Mouse (Mus musculus) lung, postnatal 0 days (tissue): ENCODE measurements at regions not wholly inside any gene's neighbourhood (a gene's known extent, or its start where the extent isn't known, plus 50 kb on each side); places are given as distances from the start of the nearest gene placed in this dataset.

Experiments
- ATAC-seq: fragments of 200-750 bp; cut with Nextera tagmentation; 2 replicates; pipeline ENCODE4 v1.8.0; 2017; ENCODE audit warnings: moderate library complexity
- DNase-seq: peaks from one replicate; pipeline ENCODE4 v3.0.0-alpha.2; 2016; ENCODE audit warnings: low spot score
- H3K27ac ChIP-seq: fragments of 300-500 bp; sonication (generic); 2 replicates; pipeline ENCODE4 v1.5.1; 2014; ENCODE audit warnings: antibody characterized with exemption, mild to moderate bottlenecking, low read length, mixed read lengths
- H3K27me3 ChIP-seq: fragments of 300-500 bp; sonication (generic); replicated peaks from 2 replicates; pipeline ENCODE4 v1.6.1; 2014; ENCODE audit warnings: low read length, mixed read lengths; ENCODE audit not compliant: insufficient read depth
- H3K36me3 ChIP-seq: fragments of 300-500 bp; sonication (generic); 2 replicates; pipeline ENCODE4 v1.6.1; 2014; ENCODE audit warnings: low read length, mixed read lengths; ENCODE audit not compliant: insufficient read depth
- H3K4me1 ChIP-seq: fragments of 300-500 bp; sonication (generic); 2 replicates; pipeline ENCODE4 v1.6.1; 2014; ENCODE audit warnings: antibody characterized with exemption, low read depth, low read length, mixed read lengths; ENCODE audit not compliant: insufficient read depth
- H3K4me2 ChIP-seq: fragments of 300-500 bp; sonication (generic); replicated peaks from 2 replicates; pipeline ENCODE4 v1.6.1; 2014; ENCODE audit warnings: low read depth, mild to moderate bottlenecking, low read length, moderate library complexity, mixed read lengths
- H3K4me3 ChIP-seq: fragments of 300-500 bp; sonication (generic); 2 replicates; pipeline ENCODE4 v1.5.1; 2014; ENCODE audit warnings: low read depth, low read length
- H3K9ac ChIP-seq: fragments of 300-500 bp; sonication (generic); replicated peaks from 2 replicates; pipeline ENCODE4 v1.6.1; 2014; ENCODE audit warnings: low read depth, mild to moderate bottlenecking
- H3K9me3 ChIP-seq: fragments of 300-500 bp; sonication (generic); 2 replicates; pipeline ENCODE4 v1.6.1; 2016; ENCODE audit warnings: low read length, mixed read lengths
- CTCF ChIP-seq: IDR thresholded peaks from 2 replicates; pipeline ENCODE4 v1.5.1; 2016; ENCODE audit warnings: antibody characterized with exemption, mild to moderate bottlenecking
- EP300 ChIP-seq: IDR thresholded peaks from 2 replicates; pipeline ENCODE4 v1.6.1; 2016; ENCODE audit warnings: antibody characterized with exemption, mild to moderate bottlenecking, control low read depth
- WGBS: fragments of 180-500 bp; shearing (Covaris S2); extraction: QIAGEN DNeasy Blood & Tissue Kit; methylation state at CpG from one replicate; pipeline ENCODE4 v1.1.7; 2014; 5-methylcytosine and 5-hydroxymethylcytosine counted together

- no peak for ATAC-seq
- 68% methylated on average over 14 of the region's 14 CpGs for WGBS
- TF ChIP-seq EP300 (no peak), CTCF (no peak)
Measured at GRCm38 (mm10) chr8:34455376-34455775, 343.8 kb upstream of the Gm10131 start.

GRCm38 (mm10) chr8:34452811-34453210 lies 341.3 kb upstream of the Gm10131 start:
- Histone ChIP-seq H3K27ac (no peak overlapping the region), H3K4me2 (no peak overlapping the region), H3K9ac (no peak overlapping the region), H3K4me3 (no peak overlapping the region), H3K4me1 (no peaks in the 10 kb centered on the region), H3K27me3 (no peaks in the 10 kb centered on the region), H3K9me3 (no peaks in the 10 kb centered on the region), H3K36me3 (no peaks in the 10 kb centered on the region)
- ATAC-seq (no peak), DNase-seq (no peak)
- WGBS: 93% methylated on average over 6 of the region's 6 CpGs
- TF ChIP-seq EP300 (no peak), CTCF (no peak)

More at GRCm38 (mm10) chr8:34455376-34455775, 343.8 kb upstream of the Gm10131 start:
- no peak overlapping the region for H3K9ac ChIP-seq
- H3K27ac ChIP-seq: no peak overlapping the region
- H3K4me3 ChIP-seq: no peak overlapping the region
- H3K27me3 ChIP-seq: no peaks in the 10 kb centered on the region
- no peaks in the 10 kb centered on the region for H3K9me3 ChIP-seq
- no peak overlapping the region for H3K4me2 ChIP-seq
- no peaks in the 10 kb centered on the region for H3K36me3 ChIP-seq
- no peaks in the 10 kb centered on the region for H3K4me1 ChIP-seq
- no peak for DNase-seq

- Histone ChIP-seq H3K9me3 (no peaks in the 10 kb centered on the region), H3K27ac (no peak overlapping the region), H3K27me3 (no peaks in the 10 kb centered on the region), H3K4me2 (no peak overlapping the region), H3K9ac (no peak overlapping the region), H3K36me3 (no peaks in the 10 kb centered on the region), H3K4me1 (no peaks in the 10 kb centered on the region), H3K4me3 (no peak overlapping the region)
- ATAC-seq (no peak), DNase-seq (no peak)
- 42% methylated on average over 6 of the region's 6 CpGs for WGBS
- TF ChIP-seq CTCF (no peak), EP300 (no peak)
Measured at GRCm38 (mm10) chr8:34451211-34452000, 339.9 kb upstream of the Gm10131 start.

GRCm38 (mm10) chr8:34449391-34450044 lies 338.0 kb upstream of the Gm10131 start:
- TF ChIP-seq EP300: no peak
- TF ChIP-seq CTCF: no peak
- Histone ChIP-seq H3K9me3 (no peaks in the 10 kb centered on the region), H3K4me3 (no peak overlapping the region), H3K4me1 (no peaks in the 10 kb centered on the region), H3K27me3 (no peaks in the 10 kb centered on the region), H3K27ac (no peak overlapping the region), H3K4me2 (no peak overlapping the region), H3K9ac (no peak overlapping the region), H3K36me3 (no peaks in the 10 kb centered on the region)
- 89% methylated on average over 11 of the region's 11 CpGs for WGBS
- no peak for ATAC-seq
- no peak for DNase-seq

GRCm38 (mm10) chr8:34447880-34448830 lies 336.6 kb upstream of the Gm10131 start:
- ATAC-seq: peak; percentile 62
- Histone ChIP-seq H3K4me3 (no peak overlapping the region), H3K27me3 (no peaks in the 10 kb centered on the region), H3K4me1 (no peaks in the 10 kb centered on the region), H3K9ac (no peak overlapping the region), H3K9me3 (no peaks in the 10 kb centered on the region), H3K27ac (no peak overlapping the region), H3K4me2 (peak overlapping the region; percentile 12; the same call in 1 of the 2 replicates), H3K36me3 (no peaks in the 10 kb centered on the region)
- TF ChIP-seq EP300 (peak; percentile 34; the same call in 1 of the 2 replicates), CTCF (no peak)
- peak; percentile 35 for DNase-seq
- 20% methylated on average over 18 of the region's 18 CpGs for WGBS

GRCm38 (mm10) chr8:34442688-34443087 lies 331.2 kb upstream of the Gm10131 start:
- H3K9me3 ChIP-seq: no peaks in the 10 kb centered on the region
- no peak overlapping the region for H3K4me2 ChIP-seq
- ATAC-seq (no peak), DNase-seq (no peak)
- no peaks in the 10 kb centered on the region for H3K36me3 ChIP-seq
- H3K4me1 ChIP-seq: no peaks in the 10 kb centered on the region
- no peak overlapping the region for H3K9ac ChIP-seq
- H3K4me3 ChIP-seq: no peak overlapping the region
- TF ChIP-seq EP300 (no peak), CTCF (no peak)
- WGBS: 81% methylated on average over 3 of the region's 3 CpGs
- H3K27me3 ChIP-seq: no peaks in the 10 kb centered on the region
- H3K27ac ChIP-seq: no peak overlapping the region
